Mouse (Mus musculus): ENCODE measurements around the gene Sap30bp. TPM values are rescaled to one million over a fixed set of nuclear protein-coding genes. Genes with fewer than 3 reads are reported as not detected.

Sap30bp gene
- polyA plus RNA-seq, 1 experiment from 2014 or later: 38.4 TPM

- H3K9ac ChIP-seq (ENCODE audit: low read depth, low read length): no peak overlapping the region
- 78% methylated on average over 8 of the region's 8 CpGs for WGBS
- H3K4me1 ChIP-seq (ENCODE audit: control insufficient read depth, insufficient read depth, low read depth, low read length): no peaks in the 10 kb centered on the region
- H3K27me3 ChIP-seq (replicated peaks; ENCODE audit: control insufficient read depth, insufficient read depth, low read length): peaks cover 3% of the 10 kb centered on the region
- ATAC-seq: no peak
- H3K27ac ChIP-seq (ENCODE audit: low read depth, low read length): no peak overlapping the region
- no peaks in the 10 kb centered on the region for H3K36me3 ChIP-seq (ENCODE audit: control insufficient read depth, insufficient read depth, low read length)
- H3K4me3 ChIP-seq (ENCODE audit: low read length): no peak overlapping the region
- no peak overlapping the region for H3K4me2 ChIP-seq (ENCODE audit: low read length)
- no peaks in the 10 kb centered on the region for H3K9me3 ChIP-seq (ENCODE audit: control insufficient read depth, low read length)
Observed at GRCm38 (mm10) chr11:115983291-115983690, 50.2 kb downstream of the Sap30bp start.

GRCm38 (mm10) chr11:115989686-115990085 is 56.6 kb downstream of the Sap30bp start:
- no peaks in the 10 kb centered on the region for H3K9me3 ChIP-seq (ENCODE audit: control insufficient read depth, low read length)
- H3K36me3 ChIP-seq (ENCODE audit: control insufficient read depth, insufficient read depth, low read length): no peaks in the 10 kb centered on the region
- H3K4me3 ChIP-seq (ENCODE audit: low read length): no peak overlapping the region
- no peak overlapping the region for H3K27ac ChIP-seq (ENCODE audit: low read depth, low read length)
- H3K4me2 ChIP-seq (ENCODE audit: low read length): no peak overlapping the region
- no peak for ATAC-seq
- H3K9ac ChIP-seq (ENCODE audit: low read depth, low read length): no peak overlapping the region
- H3K4me1 ChIP-seq (ENCODE audit: control insufficient read depth, insufficient read depth, low read depth, low read length): no peaks in the 10 kb centered on the region
- peaks cover 6% of the 10 kb centered on the region for H3K27me3 ChIP-seq (replicated peaks; ENCODE audit: control insufficient read depth, insufficient read depth, low read length)
- WGBS: 39% methylated on average over 15 of the region's 15 CpGs

- Histone ChIP-seq H3K4me2 (ENCODE audit: low read length) (no peak overlapping the region), H3K36me3 (ENCODE audit: control insufficient read depth, insufficient read depth, low read length) (no peaks in the 10 kb centered on the region), H3K9me3 (ENCODE audit: control insufficient read depth, low read length) (no peaks in the 10 kb centered on the region), H3K27ac (ENCODE audit: low read depth, low read length) (no peak overlapping the region), H3K9ac (ENCODE audit: low read depth, low read length) (no peak overlapping the region), H3K27me3 (replicated peaks; ENCODE audit: control insufficient read depth, insufficient read depth, low read length) (0 out of 2 replicates have a peak, but pooled peaks cover 3% of the 10 kb centered on the region), H3K4me3 (ENCODE audit: low read length) (no peak overlapping the region), H3K4me1 (ENCODE audit: control insufficient read depth, insufficient read depth, low read depth, low read length) (no peaks in the 10 kb centered on the region)
- 65% methylated on average over 4 of the region's 4 CpGs for WGBS
- no peak for ATAC-seq
Observed at GRCm38 (mm10) chr11:115992098-115992497, 59.0 kb downstream of the Sap30bp start.

GRCm38 (mm10) chr11:115995256-115995655 is 62.2 kb downstream of the Sap30bp start:
- Histone ChIP-seq H3K9me3 (ENCODE audit: control insufficient read depth, low read length) (no peaks in the 10 kb centered on the region), H3K4me2 (ENCODE audit: low read length) (no peak overlapping the region), H3K27ac (ENCODE audit: low read depth, low read length) (no peak overlapping the region), H3K27me3 (replicated peaks; ENCODE audit: control insufficient read depth, insufficient read depth, low read length) (no peaks in the 10 kb centered on the region), H3K36me3 (ENCODE audit: control insufficient read depth, insufficient read depth, low read length) (no peaks in the 10 kb centered on the region), H3K4me1 (ENCODE audit: control insufficient read depth, insufficient read depth, low read depth, low read length) (no peaks in the 10 kb centered on the region), H3K9ac (ENCODE audit: low read depth, low read length) (no peak overlapping the region), H3K4me3 (ENCODE audit: low read length) (no peak overlapping the region)
- 91% methylated on average over 3 of the region's 3 CpGs for WGBS
- no peak for ATAC-seq

GRCm38 (mm10) chr11:115997047-115997446 is 64.0 kb downstream of the Sap30bp start:
- H3K27me3 ChIP-seq (replicated peaks; ENCODE audit: control insufficient read depth, insufficient read depth, low read length): no peaks in the 10 kb centered on the region
- 81% methylated on average over 4 of the region's 4 CpGs for WGBS

GRCm38 (mm10) chr11:115997662-115998061 is 64.6 kb downstream of the Sap30bp start:
- no peak overlapping the region for H3K4me2 ChIP-seq (ENCODE audit: low read length)
- no peaks in the 10 kb centered on the region for H3K27me3 ChIP-seq (replicated peaks; ENCODE audit: control insufficient read depth, insufficient read depth, low read length)
- H3K9ac ChIP-seq (ENCODE audit: low read depth, low read length): no peak overlapping the region
- H3K36me3 ChIP-seq (ENCODE audit: control insufficient read depth, insufficient read depth, low read length): no peaks in the 10 kb centered on the region
- H3K27ac ChIP-seq (ENCODE audit: low read depth, low read length): no peak overlapping the region
- H3K4me3 ChIP-seq (ENCODE audit: low read length): no peak overlapping the region
- no peaks in the 10 kb centered on the region for H3K4me1 ChIP-seq (ENCODE audit: control insufficient read depth, insufficient read depth, low read depth, low read length)
- no peaks in the 10 kb centered on the region for H3K9me3 ChIP-seq (ENCODE audit: control insufficient read depth, low read length)
- no peak for ATAC-seq
- WGBS: 61% methylated on average over 5 of the region's 5 CpGs

More at GRCm38 (mm10) chr11:115997047-115997446, 64.0 kb downstream of the Sap30bp start:
- H3K4me3 ChIP-seq (ENCODE audit: low read length): no peak overlapping the region
- no peak overlapping the region for H3K4me2 ChIP-seq (ENCODE audit: low read length)
- no peaks in the 10 kb centered on the region for H3K4me1 ChIP-seq (ENCODE audit: control insufficient read depth, insufficient read depth, low read depth, low read length)
- no peak overlapping the region for H3K27ac ChIP-seq (ENCODE audit: low read depth, low read length)
- no peak overlapping the region for H3K9ac ChIP-seq (ENCODE audit: low read depth, low read length)
- H3K9me3 ChIP-seq (ENCODE audit: control insufficient read depth, low read length): no peaks in the 10 kb centered on the region
- no peak for ATAC-seq
- H3K36me3 ChIP-seq (ENCODE audit: control insufficient read depth, insufficient read depth, low read length): no peaks in the 10 kb centered on the region

GRCm38 (mm10) chr11:115999027-115999426 is 65.9 kb downstream of the Sap30bp start:
- Histone ChIP-seq H3K9ac (ENCODE audit: low read depth, low read length) (no peak overlapping the region), H3K27ac (ENCODE audit: low read depth, low read length) (no peak overlapping the region), H3K9me3 (ENCODE audit: control insufficient read depth, low read length) (no peaks in the 10 kb centered on the region), H3K4me1 (ENCODE audit: control insufficient read depth, insufficient read depth, low read depth, low read length) (no peaks in the 10 kb centered on the region), H3K4me2 (ENCODE audit: low read length) (no peak overlapping the region), H3K36me3 (ENCODE audit: control insufficient read depth, insufficient read depth, low read length) (no peaks in the 10 kb centered on the region), H3K4me3 (ENCODE audit: low read length) (no peak overlapping the region), H3K27me3 (replicated peaks; ENCODE audit: control insufficient read depth, insufficient read depth, low read length) (no peaks in the 10 kb centered on the region)
- WGBS: 89% methylated on average over 7 of the region's 7 CpGs
- ATAC-seq: no peak

GRCm38 (mm10) chr11:115999538-116000143 is 66.6 kb downstream of the Sap30bp start:
- ATAC-seq: no peak
- Histone ChIP-seq H3K4me3 (ENCODE audit: low read length) (no peak overlapping the region), H3K4me2 (ENCODE audit: low read length) (peak overlapping the region; percentile 27; the same call in 1 of the 2 replicates)

GRCm38 (mm10) chr11:116000607-116001006 is 67.5 kb downstream of the Sap30bp start:
- no peak overlapping the region for H3K4me2 ChIP-seq (ENCODE audit: low read length)
- no peak for ATAC-seq
- H3K36me3 ChIP-seq (ENCODE audit: control insufficient read depth, insufficient read depth, low read length): no peaks in the 10 kb centered on the region
- H3K27me3 ChIP-seq (replicated peaks; ENCODE audit: control insufficient read depth, insufficient read depth, low read length): no peaks in the 10 kb centered on the region
- peaks cover 12% of the 10 kb centered on the region for H3K4me1 ChIP-seq (ENCODE audit: control insufficient read depth, insufficient read depth, low read depth, low read length)
- no peak overlapping the region for H3K4me3 ChIP-seq (ENCODE audit: low read length)
- H3K9me3 ChIP-seq (ENCODE audit: control insufficient read depth, low read length): no peaks in the 10 kb centered on the region
- WGBS: 34% methylated on average over 10 of the region's 10 CpGs
- H3K27ac ChIP-seq (ENCODE audit: low read depth, low read length): no peak overlapping the region
- no peak overlapping the region for H3K9ac ChIP-seq (ENCODE audit: low read depth, low read length)

More at GRCm38 (mm10) chr11:115999538-116000143, 66.6 kb downstream of the Sap30bp start:
- Histone ChIP-seq H3K36me3 (ENCODE audit: control insufficient read depth, insufficient read depth, low read length) (no peaks in the 10 kb centered on the region), H3K4me1 (ENCODE audit: control insufficient read depth, insufficient read depth, low read depth, low read length) (peaks cover 3% of the 10 kb centered on the region; the same call in 1 of the 2 replicates), H3K27ac (ENCODE audit: low read depth, low read length) (no peak overlapping the region), H3K9ac (ENCODE audit: low read depth, low read length) (no peak overlapping the region), H3K9me3 (ENCODE audit: control insufficient read depth, low read length) (no peaks in the 10 kb centered on the region), H3K27me3 (replicated peaks; ENCODE audit: control insufficient read depth, insufficient read depth, low read length) (no peaks in the 10 kb centered on the region)
- 18% methylated on average over 14 of the region's 14 CpGs for WGBS
